Mouse (Mus musculus): ENCODE measurements around the gene Maoa. TPM values are rescaled to one million over a fixed set of nuclear protein-coding genes. Genes with fewer than 3 reads are reported as not detected.
A peak's percentile ranks its signal among the peaks of the same experiment; 100 is the strongest.

Gene Maoa
- total RNA-seq (2021) = 1 to 10 TPM; 5.3 to 6.7 TPM

- peak; percentile 49 for DNase-seq
Measured at GRCm38 (mm10) chrX:16619034-16619929, at the start of gene Maoa. Maoa (plus strand) TSS chrX:16619698.

DNA sequence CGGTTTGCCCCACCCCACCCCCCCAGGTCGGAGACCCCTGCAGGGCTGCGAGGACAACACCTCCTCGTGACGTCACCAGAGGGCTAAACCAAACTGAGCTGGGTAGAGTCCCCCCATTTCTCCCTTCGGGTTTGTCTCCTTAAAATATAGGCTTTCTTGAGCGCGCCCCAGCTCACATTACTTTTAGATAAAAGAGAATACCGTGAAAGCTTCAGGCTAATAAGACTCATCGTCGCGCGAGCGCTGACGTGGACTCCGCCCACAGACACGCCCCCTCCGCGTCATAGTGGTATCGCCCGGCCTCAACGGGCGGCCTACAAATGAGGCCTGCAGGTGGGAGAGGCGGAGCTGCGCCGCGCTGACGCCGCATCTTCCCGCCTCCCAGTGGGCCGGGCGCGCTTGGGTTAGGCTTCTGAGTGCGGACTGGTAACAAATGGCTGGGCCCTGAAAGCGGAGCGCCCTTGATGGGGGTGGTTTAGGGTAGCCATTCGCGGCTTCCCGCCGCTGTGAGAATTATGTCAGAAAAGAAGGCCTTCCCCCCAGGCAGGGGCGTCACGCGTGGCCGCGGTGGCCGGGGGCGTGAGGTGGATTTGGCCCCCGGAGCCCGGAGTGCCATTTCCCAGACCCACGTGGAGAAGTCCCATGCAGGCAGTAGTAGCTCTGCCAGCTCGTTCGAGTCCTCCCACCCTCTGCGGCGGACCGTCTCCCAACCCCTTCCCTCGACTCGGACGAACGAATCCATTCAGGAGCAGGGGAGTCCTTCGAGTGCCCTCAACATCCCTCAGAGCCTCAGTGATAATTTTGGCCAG is 1.1 kb upstream of the Maoa start:
- DNase-seq = peak; percentile 87

DNA sequence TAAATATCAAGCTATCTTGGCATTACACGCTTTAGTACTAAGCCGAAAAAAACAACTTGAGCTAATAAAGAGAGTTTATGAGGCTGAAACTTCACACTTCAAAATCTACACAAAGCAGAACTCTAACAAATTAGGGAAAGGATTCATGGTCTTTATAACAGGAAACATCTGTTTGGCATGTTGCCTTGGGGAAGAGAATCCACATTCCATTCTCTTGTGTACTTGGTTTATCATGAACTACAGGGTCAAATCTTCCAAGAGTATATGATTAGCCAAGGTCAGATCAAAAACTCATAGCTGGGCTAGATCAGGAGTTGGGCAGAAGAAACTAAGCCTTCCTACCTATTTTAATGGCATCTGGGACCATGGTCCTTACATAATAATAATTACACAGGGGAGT is 37.0 kb downstream of the Maoa start:
- DNase-seq = peak; percentile 6

DNA sequence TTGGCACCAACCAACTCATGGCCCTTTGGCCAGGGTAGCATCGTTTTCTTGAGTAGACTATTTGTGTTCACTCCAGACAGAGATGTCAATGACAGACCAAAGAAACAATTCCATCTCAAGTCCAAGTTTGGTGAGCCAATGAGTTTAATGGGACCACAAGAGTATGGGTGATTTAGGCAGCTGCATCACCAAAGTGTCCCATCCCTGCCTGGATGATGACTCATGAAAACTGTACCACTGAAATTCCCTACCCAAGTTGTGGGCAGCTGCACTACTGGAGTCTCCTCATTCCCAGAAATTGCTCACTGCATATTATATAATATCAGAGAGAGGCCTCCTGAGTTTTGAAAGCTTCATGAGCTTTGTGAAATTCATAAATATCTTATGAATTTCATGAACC is 86.6 kb downstream of the Maoa start:
- no peak for DNase-seq

DNA sequence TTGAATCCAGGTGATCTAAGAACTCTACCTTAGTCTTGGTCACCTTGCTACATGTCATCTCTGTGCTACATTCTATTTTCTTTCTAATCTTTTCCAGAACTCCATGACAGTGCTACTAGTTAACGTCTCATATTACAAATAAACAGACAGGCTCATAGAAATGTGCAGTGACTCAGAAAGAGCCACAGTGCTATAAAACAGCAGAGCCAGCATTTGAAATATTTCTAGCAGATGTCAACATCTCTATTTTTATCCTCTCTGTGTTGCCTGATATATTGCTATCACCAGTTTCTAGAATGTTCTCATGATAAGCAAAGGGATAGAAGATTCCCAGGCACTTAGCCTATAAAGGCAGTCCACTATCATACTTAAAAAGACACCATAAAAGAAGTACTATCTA is 94.5 kb downstream of the Maoa start:
- DNase-seq = no peak

Other genes with a start within 250 kb of the Maoa start
- gene Cypt1, start 96.8 kb upstream of the Maoa start, total RNA-seq (2021) = not detected
- 10 to 100 TPM in 1 of 2 experiments, 1 to 10 TPM in 1; 9.9 to 11.1 TPM for gene Maob, start 197.7 kb downstream of the Maoa start, total RNA-seq (2021)

Measured in heart, postnatal 4 days (tissue).